Mouse (Mus musculus): ENCODE measurements around the gene Cyp17a1. TPM values are rescaled to one million over a fixed set of nuclear protein-coding genes. Genes with fewer than 3 reads are reported as not detected.

The Cyp17a1 gene
- polyA plus RNA-seq, 1 experiment from 2014 or later: not detected

DNA sequence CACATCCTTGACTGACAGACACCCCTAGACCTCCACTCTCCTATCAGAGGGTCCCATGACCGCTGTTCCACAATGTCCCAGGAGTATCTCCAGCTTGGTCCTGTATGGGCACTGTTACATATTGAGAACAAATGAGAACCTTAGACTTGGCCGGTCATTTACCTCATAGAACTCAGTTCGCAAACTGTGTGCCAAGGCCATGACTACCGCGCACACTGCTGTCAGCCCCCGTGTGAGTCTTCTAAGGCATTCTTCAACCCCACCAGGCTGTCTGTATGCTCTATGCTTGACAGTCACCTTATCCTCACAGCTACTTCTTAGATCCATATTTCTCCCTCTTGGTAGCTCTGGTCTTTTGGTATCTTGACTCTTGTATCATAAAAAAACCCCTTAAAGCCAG, 53.5 kb downstream of the Cyp17a1 start:
- no peak for ATAC-seq
- WGBS: 89% methylated on average over 6 of the region's 6 CpGs
- Histone ChIP-seq H3K36me3 (no peaks in the 10 kb centered on the region), H3K4me3 (replicated peaks) (no peak overlapping the region), H3K9ac (no peak overlapping the region), H3K4me2 (replicated peaks) (no peak overlapping the region), H3K27me3 (replicated peaks) (no peaks in the 10 kb centered on the region), H3K27ac (no peak overlapping the region), H3K4me1 (replicated peaks) (peaks cover 61% of the 10 kb centered on the region), H3K9me3 (no peaks in the 10 kb centered on the region)

DNA sequence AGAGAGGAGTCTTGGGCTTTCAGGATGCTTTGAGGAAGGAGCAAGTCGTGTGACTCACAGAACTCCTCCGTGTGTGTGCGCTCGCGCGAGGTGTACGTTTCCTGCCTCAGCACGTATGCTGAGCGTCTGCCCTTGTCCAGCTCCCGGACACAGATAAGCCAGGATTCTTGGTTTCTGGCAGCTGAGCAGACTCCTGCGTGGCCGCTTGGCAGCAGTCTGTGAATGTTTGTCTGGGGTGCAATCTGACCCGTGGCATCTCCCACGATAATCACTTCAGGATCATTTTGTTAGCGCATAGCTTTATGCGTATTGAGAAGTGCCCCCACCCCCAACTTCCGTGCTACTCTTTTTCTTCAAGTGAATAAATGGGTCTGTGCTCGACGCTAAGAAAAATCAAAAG, 54.0 kb downstream of the Cyp17a1 start:
- Histone ChIP-seq H3K36me3 (no peaks in the 10 kb centered on the region), H3K9ac (no peak overlapping the region), H3K4me3 (replicated peaks) (no peak overlapping the region), H3K27ac (no peak overlapping the region), H3K4me1 (replicated peaks) (peaks cover 56% of the 10 kb centered on the region), H3K4me2 (replicated peaks) (no peak overlapping the region), H3K27me3 (replicated peaks) (no peaks in the 10 kb centered on the region), H3K9me3 (no peaks in the 10 kb centered on the region)
- no peak for ATAC-seq
- 55% methylated on average over 19 of the region's 19 CpGs for WGBS

- Histone ChIP-seq H3K9ac (no peak overlapping the region), H3K27ac (no peak overlapping the region; the same call in 1 of the 2 replicates), H3K36me3 (no peaks in the 10 kb centered on the region), H3K9me3 (no peaks in the 10 kb centered on the region), H3K4me1 (replicated peaks) (peaks cover 50% of the 10 kb centered on the region), H3K4me3 (replicated peaks) (no peak overlapping the region), H3K4me2 (replicated peaks) (no peak overlapping the region), H3K27me3 (replicated peaks) (no peaks in the 10 kb centered on the region)
- WGBS: 54% methylated on average over 9 of the region's 9 CpGs
- no peak for ATAC-seq
These were observed 54.6 kb downstream of the Cyp17a1 start for GRCm38 (mm10) chr19:46618322-46618721.

- 70% methylated on average over 8 of the region's 8 CpGs for WGBS
- Histone ChIP-seq H3K9me3 (no peaks in the 10 kb centered on the region), H3K36me3 (no peaks in the 10 kb centered on the region), H3K4me3 (replicated peaks) (no peak overlapping the region), H3K27ac (no peak overlapping the region), H3K9ac (no peak overlapping the region), H3K4me1 (replicated peaks) (peaks cover 42% of the 10 kb centered on the region), H3K27me3 (replicated peaks) (no peaks in the 10 kb centered on the region), H3K4me2 (replicated peaks) (no peak overlapping the region)
- no peak for ATAC-seq
These were observed 55.6 kb downstream of the Cyp17a1 start for GRCm38 (mm10) chr19:46617361-46617760.

Other genes starting within 250 kb of the Cyp17a1 start
- gene Trim8, start 171.5 kb downstream of the Cyp17a1 start, polyA plus RNA-seq (2015; fragmentation: Nextera tagmentation; extraction: Ambion mirVana): 16.4 and 17.3 TPM in 2 replicates
- 69.9 and 72.4 TPM in 2 replicates for gene Arl3, start 100.0 kb downstream of the Cyp17a1 start, polyA plus RNA-seq (2015; fragmentation: Nextera tagmentation; extraction: Ambion mirVana)
- gene Sfxn2, start 99.8 kb downstream of the Cyp17a1 start, polyA plus RNA-seq (2015; fragmentation: Nextera tagmentation; extraction: Ambion mirVana): 18.2 and 20.5 TPM in 2 replicates
- 39.5 and 40.7 TPM in 2 replicates for gene Wbp1l, start 74.1 kb downstream of the Cyp17a1 start, polyA plus RNA-seq (2015; fragmentation: Nextera tagmentation; extraction: Ambion mirVana)
- gene Borcs7, start 16.7 kb upstream of the Cyp17a1 start, polyA plus RNA-seq (2015; fragmentation: Nextera tagmentation; extraction: Ambion mirVana): 14.5 and 15.2 TPM in 2 replicates
- gene As3mt, start 34.3 kb upstream of the Cyp17a1 start, polyA plus RNA-seq (2015; fragmentation: Nextera tagmentation; extraction: Ambion mirVana): 59.4 and 63.4 TPM in 2 replicates
- 2.9 and 3.2 TPM in 2 replicates for gene Cnnm2, start 88.4 kb upstream of the Cyp17a1 start, polyA plus RNA-seq (2015; fragmentation: Nextera tagmentation; extraction: Ambion mirVana)

Data from intestine, embryonic 15.5 days (tissue).